Mouse (Mus musculus) adrenal gland, postnatal 4 days (tissue): Measurements from ENCODE around the gene Parp2. TPM values are rescaled to one million over a fixed set of nuclear protein-coding genes. Genes with fewer than 3 reads are reported as not detected.
"Not testable (repeated sequence)": the region's sequence is repeated elsewhere in the genome, so short reads cannot be mapped to it uniquely, and the experiment has no call there.

Source experiments
- DNase-seq, 2 experiments: peaks; one replicate each; pipeline ENCODE4 v3.0.0; 2021 to 2022; ENCODE audit warnings: low spot score in 2 of 2, mixed read lengths in 2 of 2
- long read RNA-seq, 2 experiments: library from polyadenylated mRNA; stranded (forward); transcript quantifications; one replicate each; pipeline ENCODE4 v2.0.0; 2021
- total RNA-seq, 2 experiments: library from RNA; stranded (reverse); gene quantifications; 2 replicates each; pipeline ENCODE4 v1.2.3; 2021

The Parp2 gene
- 10 to 100 TPM; 48.2 to 57.3 TPM for total RNA-seq
- long read RNA-seq, experiment 1, transcript Parp2-201 (16 exons, 1,894 nt), result major isoform, 24 of 44 reads
- long read RNA-seq, experiment 1, partial matches to known transcripts, result 8 of 44 reads
- long read RNA-seq, experiment 1, other reads (novel, unspliced or antisense), result 8 of 44 reads
- long read RNA-seq, experiment 2, transcript Parp2-201 (16 exons, 1,894 nt), result major isoform, 24 of 46 reads
- long read RNA-seq, experiment 2, partial matches to known transcripts, result 8 of 46 reads
- long read RNA-seq, experiment 2, other reads (novel, unspliced or antisense), result 11 of 46 reads

GRCm38 (mm10) chr14:50807487-50808072 lies at the start of gene Parp2, which contains the start of gene Ccnb1ip1:
Gene Parp2 (plus strand): TSS chr14:50807841.
Gene Ccnb1ip1 (minus strand): TSS chr14:50807732.
- DNase-seq, result peak; percentile 89 to 92

GRCm38 (mm10) chr14:50758416-50759085 lies 49.1 kb upstream of the Parp2 start:
- DNase-seq, result no peak

- no peak for DNase-seq
These were observed 41.9 kb upstream of the Parp2 start for GRCm38 (mm10) chr14:50765736-50766135.

- DNase-seq, result no peak
These were observed 36.3 kb upstream of the Parp2 start for GRCm38 (mm10) chr14:50771342-50771741.

- DNase-seq, result no peak
These were observed 25.5 kb upstream of the Parp2 start for GRCm38 (mm10) chr14:50782166-50782565.

- DNase-seq, result no peak
These were observed 23.0 kb upstream of the Parp2 start for GRCm38 (mm10) chr14:50784391-50785250.

- DNase-seq, result peak; percentile 84 to 90
These were observed 22.4 kb upstream of the Parp2 start, which contains the start of gene Ttc5 for GRCm38 (mm10) chr14:50785251-50785637. Gene Ttc5 (minus strand): TSS chr14:50785519.

GRCm38 (mm10) chr14:50788157-50788556 lies 19.5 kb upstream of the Parp2 start:
- DNase-seq, result no peak

GRCm38 (mm10) chr14:50795261-50795935 lies 12.2 kb upstream of the Parp2 start:
- DNase-seq, result no peak

- DNase-seq, result no peak
These were observed 11.7 kb upstream of the Parp2 start for GRCm38 (mm10) chr14:50795965-50796364.

GRCm38 (mm10) chr14:50796464-50796863 lies 11.2 kb upstream of the Parp2 start:
- no peak for DNase-seq

GRCm38 (mm10) chr14:50798512-50798911 lies 9.1 kb upstream of the Parp2 start:
- DNase-seq, result no peak

- DNase-seq, result no peak
These were observed 8.0 kb upstream of the Parp2 start for GRCm38 (mm10) chr14:50799502-50800259.

GRCm38 (mm10) chr14:50802441-50802840 lies 5.2 kb upstream of the Parp2 start:
- DNase-seq, result no peak

GRCm38 (mm10) chr14:50802843-50803562 lies 4.6 kb upstream of the Parp2 start:
- no peak for DNase-seq

- DNase-seq, result no peak
These were observed 3.0 kb upstream of the Parp2 start for GRCm38 (mm10) chr14:50804683-50805082.

- DNase-seq, result not testable (repeated sequence)
These were observed 1.2 kb upstream of the Parp2 start for GRCm38 (mm10) chr14:50806469-50806868.

GRCm38 (mm10) chr14:50813060-50813459 lies 5.4 kb downstream of the Parp2 start:
- no peak for DNase-seq

- DNase-seq, result no peak
These were observed 15.6 kb downstream of the Parp2 start for GRCm38 (mm10) chr14:50823240-50823639.
